Mouse (Mus musculus): Measurements from ENCODE around the gene Rad54l.

The Rad54l gene

GRCm38 (mm10) chr4:116140801-116141574, 17.5 kb upstream of the Rad54l start:
- no peak for DNase-seq

- no peak for DNase-seq
These were observed 14.0 kb upstream of the Rad54l start for GRCm38 (mm10) chr4:116137421-116137996.

GRCm38 (mm10) chr4:116134990-116135389, 11.5 kb upstream of the Rad54l start:
- DNase-seq, result no peak

- DNase-seq, result no peak
These were observed 9.6 kb upstream of the Rad54l start for GRCm38 (mm10) chr4:116133126-116133525.

- DNase-seq, result no peak
These were observed 4.5 kb upstream of the Rad54l start for GRCm38 (mm10) chr4:116127956-116128355.

- no peak for DNase-seq
These were observed 2.4 kb upstream of the Rad54l start for GRCm38 (mm10) chr4:116125803-116126386.

GRCm38 (mm10) chr4:116122762-116123161, 728 bp downstream of the Rad54l start:
- DNase-seq, result no peak

GRCm38 (mm10) chr4:116111486-116111885, 12.0 kb downstream of the Rad54l start:
- DNase-seq, result no peak

- no peak for DNase-seq
These were observed 12.8 kb downstream of the Rad54l start for GRCm38 (mm10) chr4:116110695-116111094.

GRCm38 (mm10) chr4:116105278-116105677, 18.2 kb downstream of the Rad54l start:
- no peak for DNase-seq

- DNase-seq, result no peak
These were observed 22.5 kb downstream of the Rad54l start for GRCm38 (mm10) chr4:116100959-116101358.

- no peak for DNase-seq
These were observed 26.3 kb downstream of the Rad54l start for GRCm38 (mm10) chr4:116097211-116097610.

- no peak for DNase-seq
These were observed 27.2 kb downstream of the Rad54l start for GRCm38 (mm10) chr4:116096291-116096690.

- DNase-seq, result no peak
These were observed 34.8 kb downstream of the Rad54l start for GRCm38 (mm10) chr4:116088510-116089249.

- DNase-seq, result peak in 1 of 2 experiments; percentile 36
These were observed 46.0 kb downstream of the Rad54l start for GRCm38 (mm10) chr4:116077240-116078095.

- DNase-seq, result peak; percentile 25 to 65
These were observed 46.9 kb downstream of the Rad54l start for GRCm38 (mm10) chr4:116076369-116077231.

GRCm38 (mm10) chr4:116075631-116076368, 47.7 kb downstream of the Rad54l start:
- peak; percentile 66 to 86 for DNase-seq

GRCm38 (mm10) chr4:116074861-116075620, 48.4 kb downstream of the Rad54l start, which contains the start of the genes Uqcrh and Lrrc41:
Uqcrh (minus strand) TSS chr4:116075071.
Lrrc41 (plus strand) TSS chr4:116075269.
- peak; percentile 96 to 97 for DNase-seq

- no peak for DNase-seq
These were observed 49.3 kb downstream of the Rad54l start for GRCm38 (mm10) chr4:116074145-116074675.
